Mouse (Mus musculus): ENCODE measurements around the gene Chst3. TPM values are rescaled to one million over a fixed set of nuclear protein-coding genes. Genes with fewer than 3 reads are reported as not detected.
"Not testable (repeated sequence)": the region's sequence is repeated elsewhere in the genome, so short reads cannot be mapped to it uniquely, and the experiment has no call there.

Chst3 gene
- total RNA-seq, 2 experiments from 2014 or later = 1.2 to 1.4 TPM

- H3K4me3 ChIP-seq = no peak overlapping the region
- no peak overlapping the region for H3K27ac ChIP-seq
- DNase-seq (ENCODE audit: extremely low spot score in 1 of 2, low spot score in 2 of 2) = no peak
- intact Hi-C loops (cut with DNase I) = no loop called here
- no peak for TF ChIP-seq CTCF (IDR thresholded peaks at IDR 0.05)
Observed at GRCm38 (mm10) chr10:60138680-60139079, 80.4 kb downstream of the Chst3 start.

- DNase-seq (ENCODE audit: extremely low spot score in 1 of 2, low spot score in 2 of 2) = no peak
- H3K27ac ChIP-seq = no peak overlapping the region
- intact Hi-C loops (cut with DNase I) = no loop called here
- no peak overlapping the region for H3K4me3 ChIP-seq
- TF ChIP-seq CTCF (IDR thresholded peaks at IDR 0.05) = no peak
Observed at GRCm38 (mm10) chr10:60136935-60137334, 82.1 kb downstream of the Chst3 start.

- H3K4me3 ChIP-seq; H3K27ac ChIP-seq; intact Hi-C loops (cut with DNase I); DNase-seq (ENCODE audit: extremely low spot score in 1 of 2, low spot score in 2 of 2): not testable (repeated sequence)
- TF ChIP-seq CTCF (IDR thresholded peaks at IDR 0.05) = peak; percentile 37
Observed at GRCm38 (mm10) chr10:60136010-60136409, 83.0 kb downstream of the Chst3 start.

- no peak for DNase-seq (ENCODE audit: extremely low spot score in 1 of 2, low spot score in 2 of 2)
- H3K27ac ChIP-seq = no peak overlapping the region
- intact Hi-C loops (cut with DNase I) = no loop called here
- H3K4me3 ChIP-seq = no peak overlapping the region
- TF ChIP-seq CTCF (IDR thresholded peaks at IDR 0.05) = no peak
Observed at GRCm38 (mm10) chr10:60134201-60134600, 84.9 kb downstream of the Chst3 start.

- TF ChIP-seq CTCF (IDR thresholded peaks at IDR 0.05) = no peak
- Histone ChIP-seq H3K4me3 (no peak overlapping the region), H3K27ac (no peak overlapping the region)
- intact Hi-C loops (cut with DNase I) = no loop called here
- DNase-seq (ENCODE audit: extremely low spot score in 1 of 2, low spot score in 2 of 2) = no peak
Observed at GRCm38 (mm10) chr10:60133501-60133900, 85.6 kb downstream of the Chst3 start.

Small RNAs within 50 kb of the gene (microRNA-seq; reads per million reads assigned to microRNA genes)
- gene Gm22117 = 0 reads per million in 2 experiments

Other genes with a start within 250 kb of the Chst3 start
- gene Ascc1, start 216.5 kb downstream of the Chst3 start, total RNA-seq (2021) = 10 to 100 TPM; 13.2 to 15.1 TPM
- gene Anapc16, start 216.1 kb downstream of the Chst3 start, total RNA-seq (2021) = 10 to 100 TPM; 61.5 to 68.6 TPM
- 100 to 1,000 TPM; 541 to 578 TPM for gene Spock2, start 113.0 kb downstream of the Chst3 start, total RNA-seq (2021)
- 1,000 to 10,000 TPM; 1,511 to 1,570 TPM for gene Psap, start 58.4 kb upstream of the Chst3 start, total RNA-seq (2021)
- gene Vsir, start 127.6 kb upstream of the Chst3 start, total RNA-seq (2021) = 10 to 100 TPM; 19.7 to 26.7 TPM
- not detected for gene Gm17455, start 180.5 kb upstream of the Chst3 start, total RNA-seq (2021)

Data from left cerebral cortex, adult 2 months (tissue).